Mouse (Mus musculus) adrenal gland, adult 2 months (tissue): ENCODE measurements around the gene Gm45261. TPM values are rescaled to one million over a fixed set of nuclear protein-coding genes. Genes with fewer than 3 reads are reported as not detected.

ENCODE experiments used
- DNase-seq: peaks from one replicate; pipeline ENCODE4 v3.0.0; 2021
- polyA plus RNA-seq: library from polyadenylated mRNA; depleted of rRNA; stranded (reverse); fragments of >200 nt; gene quantifications from 2 replicates; pipeline ENCODE4 v1.2.3, GENCODE M21; 2012; rRNA removed
- total RNA-seq, 2 experiments: library from RNA; stranded (reverse); gene quantifications; 2 replicates each; pipeline ENCODE4 v1.2.3; 2021

The Gm45261 gene
- total and polyA plus RNA-seq, 3 experiments: not detected

DNA sequence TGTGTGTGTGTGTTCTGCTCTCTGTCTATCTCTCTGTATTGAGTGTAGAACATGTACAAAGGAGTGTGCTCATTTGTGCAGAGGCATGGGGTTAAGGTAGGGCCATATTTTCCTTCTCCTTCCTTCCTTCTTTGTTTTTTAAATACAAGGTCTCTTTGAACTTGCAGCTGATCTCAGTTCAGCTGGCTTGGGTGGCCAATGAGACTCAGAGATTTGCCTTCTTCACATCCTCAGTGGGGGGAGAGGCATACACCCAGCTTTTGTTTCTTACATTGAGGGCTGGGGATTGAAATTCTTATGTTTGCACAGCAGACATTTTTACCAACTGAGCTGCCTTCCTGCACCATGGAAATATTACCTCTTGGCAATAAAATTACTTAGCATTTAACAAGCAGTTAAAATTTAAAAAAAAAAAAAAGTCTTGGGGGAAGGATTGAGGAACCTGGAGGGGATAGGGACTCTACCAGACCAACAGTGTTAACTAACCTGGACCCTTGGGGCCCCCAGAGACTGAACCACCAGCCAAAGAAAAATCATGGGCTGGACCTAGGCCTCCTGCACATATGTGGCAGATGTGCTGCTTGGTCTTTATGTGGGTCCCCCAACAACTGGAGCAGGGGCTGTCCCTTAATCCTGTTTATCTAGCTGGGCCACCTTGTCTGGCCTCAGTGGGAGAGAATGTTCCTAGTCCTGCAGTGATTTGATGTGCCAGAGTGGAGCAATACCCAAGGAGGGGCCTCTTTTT lies 50.8 kb downstream of the Gm45261 start:
- DNase-seq: no peak

GRCm38 (mm10) chr1:80409467-80410105 lies 51.7 kb downstream of the Gm45261 start:
- DNase-seq: no peak

DNA sequence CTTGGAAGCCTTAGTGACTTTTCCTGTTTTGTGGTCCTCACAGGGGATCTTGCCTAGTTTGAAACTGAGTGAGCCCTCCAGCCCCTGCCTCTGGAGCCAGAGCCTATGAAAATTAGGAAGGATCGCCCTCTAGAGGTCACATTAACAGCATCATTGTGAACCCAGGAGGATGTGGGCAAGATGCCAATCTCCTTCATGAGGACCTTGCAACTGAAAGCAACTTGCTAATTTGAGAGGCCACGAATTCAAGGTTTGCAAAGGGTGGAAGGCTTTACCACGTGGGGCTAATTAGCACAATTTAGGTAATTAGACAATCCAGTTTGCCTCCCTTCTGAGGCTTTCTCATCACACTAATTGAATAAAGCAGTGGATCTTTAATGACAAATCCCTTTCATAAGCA lies 52.7 kb downstream of the Gm45261 start:
- peak; percentile 62 for DNase-seq

GRCm38 (mm10) chr1:80404196-80404595 lies 57.1 kb downstream of the Gm45261 start:
- DNase-seq: no peak

DNA sequence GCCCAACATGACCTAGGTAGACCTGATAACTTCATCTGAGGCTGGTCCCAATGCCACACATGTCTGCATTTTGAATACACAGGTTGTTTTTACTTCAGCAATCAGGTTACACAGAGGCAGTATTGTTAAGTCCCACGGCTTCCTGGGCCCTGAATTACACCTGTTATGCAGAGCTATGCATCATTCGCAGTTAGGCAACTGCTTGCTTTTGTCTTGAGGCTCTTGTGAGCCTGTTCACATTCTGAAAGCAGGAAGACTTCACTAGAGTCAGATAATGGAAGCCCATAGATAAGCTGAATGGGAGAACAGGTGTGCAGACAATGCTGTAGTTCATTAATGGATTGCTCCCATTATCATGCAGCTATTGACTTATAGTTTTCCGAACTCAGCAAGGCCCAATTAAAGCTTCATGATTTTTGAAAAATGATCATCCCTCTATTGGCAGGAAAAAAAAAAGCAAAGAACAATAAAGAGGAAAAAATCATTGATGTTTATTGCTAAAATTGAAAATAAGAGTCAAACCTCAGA lies 57.8 kb downstream of the Gm45261 start:
- no peak for DNase-seq

- no peak for DNase-seq
Observed at GRCm38 (mm10) chr1:80401961-80402360, 59.3 kb downstream of the Gm45261 start.

Other genes starting within 250 kb of the Gm45261 start
- gene Fam124b, start 243.0 kb downstream of the Gm45261 start, total RNA-seq: under 1 TPM; 0.14 to 0.31 TPM
- 0.03 TPM in 2 replicates for gene Fam124b, start 243.0 kb downstream of the Gm45261 start, polyA plus RNA-seq
- gene Cul3, start 121.0 kb downstream of the Gm45261 start, total RNA-seq: 100 to 1,000 TPM; 103 to 167 TPM
- gene Cul3, start 121.0 kb downstream of the Gm45261 start, polyA plus RNA-seq: 2.8 and 3.2 TPM in 2 replicates